Mouse (Mus musculus): ENCODE measurements at regions not wholly inside any gene's neighbourhood (a gene's known extent, or its start where the extent isn't known, plus 50 kb on each side); places are given as distances from the start of the nearest gene placed in this dataset.

DNA sequence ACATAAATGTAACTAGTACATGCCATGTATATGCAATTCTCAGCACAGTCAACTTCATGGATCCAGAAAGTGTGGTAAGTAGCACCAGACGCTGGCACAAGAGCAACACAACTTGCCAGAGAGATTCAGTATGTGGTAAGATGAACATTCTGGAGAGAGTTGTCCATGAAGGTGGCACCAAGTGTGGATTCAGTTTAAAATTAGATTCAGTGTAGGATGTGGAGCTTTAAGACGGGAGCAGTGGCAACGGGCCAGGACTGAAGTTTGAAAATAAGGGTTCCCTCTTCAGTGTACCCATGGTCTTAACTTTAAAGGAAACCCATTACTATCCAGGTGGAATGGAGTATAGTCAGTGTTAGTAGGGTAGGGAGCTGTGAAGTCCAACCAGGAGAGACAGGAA is 360.0 kb upstream of the Chrm3 start:
- TF ChIP-seq E2F4 (IDR thresholded peaks at IDR 0.05; ENCODE audit: borderline replicate concordance, low read depth, low read length): no peak
- no peak for TF ChIP-seq ETS1 (IDR thresholded peaks at IDR 0.05; ENCODE audit: low read depth, low read length)
- TF ChIP-seq POLR2AphosphoS2 (IDR thresholded peaks at IDR 0.05; ENCODE audit: low read length): no peak
- no peak for TF ChIP-seq ZC3H11A (IDR thresholded peaks at IDR 0.05; ENCODE audit: low read depth, low read length)
- no peak for TF ChIP-seq CTCF (IDR thresholded peaks at IDR 0.05 in 2 of 3, conservative IDR thresholded peaks at IDR 0.05 in 1 of 3; ENCODE audit: control insufficient read depth in 1 of 3, insufficient read depth in 1 of 3, low read depth in 2 of 3, low read length in 3 of 3, poor library complexity in 1 of 3, severe bottlenecking in 1 of 3)
- TF ChIP-seq JUND (IDR thresholded peaks at IDR 0.05; ENCODE audit: low read depth, low read length): no peak

Measured in MEL (cell line).